Mouse (Mus musculus) R1 (cell line): ENCODE data around the gene Fcrls.

Experiments used
- DNase-seq: peaks from one replicate; pipeline ENCODE4 v3.0.0-alpha.2; 2018; ENCODE audit warnings: low read depth, low spot score

Fcrls gene

DNA sequence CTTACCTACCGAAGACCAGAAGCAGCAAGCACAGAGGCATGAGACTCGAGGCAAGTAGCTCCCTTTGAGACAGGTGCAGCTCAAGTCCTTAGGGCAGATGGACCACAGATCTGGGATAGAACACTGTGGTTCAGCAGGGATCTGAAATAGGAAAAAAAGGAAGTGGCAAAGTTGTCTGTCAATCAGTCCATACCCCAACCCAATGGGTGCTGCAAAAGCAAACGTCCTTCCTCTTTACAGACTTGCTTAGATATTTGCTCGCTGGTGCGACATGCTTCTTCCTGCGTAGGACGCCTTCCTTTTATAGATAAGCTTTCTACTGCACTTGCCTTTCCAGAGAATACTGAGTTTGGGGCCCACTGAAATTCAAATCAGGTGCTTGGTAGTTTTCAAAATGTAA, at the start of gene Fcrls:
TSS of gene Fcrls (minus strand) at position 303 of the 400 bp plus-strand sequence.
- DNase-seq = no peak

DNA sequence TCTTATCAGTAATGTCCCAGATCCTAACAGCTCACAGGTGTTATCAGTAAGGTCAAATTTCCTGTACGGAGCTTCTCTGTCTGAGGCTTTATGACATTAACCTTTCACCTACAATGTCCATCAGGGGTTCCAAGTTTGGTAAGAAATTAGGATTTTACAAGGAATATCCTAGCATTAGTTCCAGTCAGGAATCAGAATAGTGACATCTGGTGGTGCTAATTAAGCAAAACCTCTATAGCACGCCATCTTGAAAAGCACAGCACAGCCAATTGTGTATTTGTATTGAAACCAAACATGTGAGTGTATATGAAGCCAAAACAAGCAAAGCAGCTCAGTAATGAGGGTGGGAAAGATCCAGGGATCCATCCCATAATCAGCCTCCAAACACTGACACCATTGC, 46.4 kb upstream of the Fcrls start:
- peak; percentile 35 for DNase-seq

DNA sequence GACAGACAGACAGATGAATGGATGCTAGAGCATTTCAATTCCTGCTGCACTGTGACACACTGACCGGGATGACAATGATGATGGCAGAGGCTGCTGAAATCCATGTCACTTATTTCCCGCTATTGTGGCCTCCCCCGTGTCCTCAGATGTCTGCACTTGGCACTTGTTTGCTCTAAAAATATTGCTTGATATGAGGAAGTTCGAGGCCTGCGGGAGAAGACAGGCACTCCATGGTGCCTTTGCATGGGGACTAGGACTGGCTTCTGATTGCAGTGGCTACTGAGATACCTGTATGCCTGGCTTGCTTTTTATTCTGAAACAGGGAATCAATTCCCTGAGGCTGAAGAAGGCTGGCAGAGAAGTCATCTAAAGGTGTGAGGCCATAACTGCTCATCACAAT, 36.4 kb upstream of the Fcrls start:
- no peak for DNase-seq

DNA sequence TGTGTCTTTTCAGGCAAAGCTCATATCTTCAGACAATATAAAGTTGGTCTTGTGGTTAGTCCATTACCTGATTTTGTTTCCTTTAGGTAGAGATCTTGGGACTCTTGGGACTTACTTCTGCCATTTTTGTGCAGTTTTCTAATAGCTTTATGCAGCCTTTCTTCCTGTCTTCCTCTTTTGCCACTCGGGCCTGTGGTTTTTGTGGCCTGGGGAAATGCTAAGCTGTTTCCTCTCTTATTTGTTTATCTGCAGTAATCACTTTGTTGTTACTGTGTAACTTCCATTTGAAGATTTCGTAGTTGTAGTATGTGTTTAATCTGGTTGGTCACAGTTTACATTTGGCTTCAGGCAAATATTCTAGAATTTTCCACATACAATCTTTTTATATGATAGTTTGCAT, 10.8 kb upstream of the Fcrls start:
- DNase-seq = no peak

DNA sequence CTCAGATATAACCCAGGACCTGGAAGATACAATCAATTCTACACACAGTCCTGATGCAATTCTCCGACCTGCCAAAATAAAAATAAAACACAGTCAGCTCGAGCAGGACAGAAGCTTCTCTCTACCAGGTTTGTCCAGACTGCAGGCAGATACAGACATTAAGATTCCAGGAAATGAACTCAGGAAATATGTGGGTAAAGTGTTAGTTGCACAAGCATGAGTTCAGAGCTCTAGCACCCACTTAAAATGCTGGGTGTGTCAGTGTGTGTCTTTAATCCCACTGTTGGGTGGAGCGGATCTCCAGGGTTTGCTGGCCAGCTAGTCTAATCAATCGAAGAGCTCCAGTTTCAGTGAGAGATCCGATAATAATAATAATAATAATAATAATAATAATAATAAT, 3.0 kb upstream of the Fcrls start:
- DNase-seq = no peak

DNA sequence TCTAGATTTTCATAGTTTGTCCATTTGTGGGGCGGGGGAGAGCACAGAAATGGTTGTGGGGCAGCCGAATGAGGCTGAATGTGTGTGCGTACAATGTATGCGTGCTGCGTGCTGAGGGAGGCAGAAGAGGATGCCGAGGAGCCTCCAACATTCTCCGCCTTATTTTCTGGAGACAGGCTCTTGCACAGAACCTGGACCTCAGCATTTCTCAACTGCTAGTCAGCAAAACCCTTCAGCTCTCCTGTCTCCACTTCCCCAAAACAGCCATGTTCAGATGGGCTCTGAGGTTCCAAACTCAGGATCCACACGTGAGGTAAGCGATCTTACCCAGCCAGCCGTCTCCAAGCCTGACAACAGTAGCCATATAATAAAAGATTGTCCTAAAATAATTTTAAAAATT, 8.3 kb downstream of the Fcrls start:
- DNase-seq = no peak

DNA sequence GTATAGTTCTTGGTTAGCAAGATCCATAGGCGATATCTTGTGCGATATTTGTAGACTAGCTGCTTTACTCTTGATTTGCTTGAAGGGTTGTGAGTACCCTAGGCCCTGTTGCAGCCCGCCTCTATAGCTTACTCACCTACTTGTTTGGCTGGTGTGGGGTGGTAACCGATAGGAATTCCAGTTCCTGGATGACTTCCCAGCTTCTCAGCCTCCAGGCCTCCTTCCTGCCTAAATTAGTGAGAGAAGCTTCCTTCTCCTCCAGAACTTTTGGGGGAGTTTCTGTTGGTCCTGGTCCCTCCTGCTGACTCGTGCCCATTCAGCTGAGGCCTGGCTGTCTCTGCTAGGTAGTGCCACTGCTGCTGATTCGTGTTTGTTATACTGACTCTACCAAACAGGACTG, 14.0 kb downstream of the Fcrls start:
- DNase-seq = no peak

DNA sequence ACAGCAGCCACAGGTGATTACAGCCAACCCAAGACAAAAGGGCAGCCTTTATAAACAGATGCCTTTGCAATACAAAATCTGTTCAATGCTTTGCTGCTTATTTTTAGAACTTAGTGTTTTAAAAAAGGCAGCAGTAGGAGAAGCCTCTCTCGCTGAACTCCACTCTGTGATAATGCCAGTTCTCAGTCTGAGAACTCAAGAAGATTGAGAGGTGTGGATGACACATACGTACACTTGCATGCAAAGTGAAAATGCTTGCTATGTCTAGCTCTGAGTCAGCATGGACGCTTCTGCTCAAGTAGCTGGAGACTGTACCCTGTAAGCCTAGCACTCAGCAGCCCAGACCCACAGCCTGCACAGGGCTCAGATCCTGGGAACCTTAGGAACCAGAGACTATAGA, 16.2 kb downstream of the Fcrls start:
- DNase-seq = no peak

DNA sequence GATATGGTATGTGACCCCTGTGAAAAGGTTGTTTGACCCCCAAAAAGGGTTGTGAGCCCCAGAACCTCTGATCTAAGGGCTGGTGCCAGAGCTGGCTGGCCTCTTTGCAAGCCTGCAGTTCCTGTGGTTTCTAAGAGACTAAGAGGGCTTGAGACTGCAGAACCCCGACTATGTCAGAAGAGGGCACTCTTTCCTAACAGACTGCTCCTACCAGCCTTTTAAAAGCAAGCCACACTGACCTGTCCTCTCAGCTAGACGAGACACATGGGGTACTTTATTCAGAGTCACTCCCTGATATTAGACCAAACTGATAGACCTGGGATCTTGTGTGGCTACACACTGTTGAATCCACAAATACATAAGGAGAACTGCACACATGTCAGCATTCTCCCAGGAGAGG, 19.9 kb downstream of the Fcrls start:
- DNase-seq = peak; percentile 73

DNA sequence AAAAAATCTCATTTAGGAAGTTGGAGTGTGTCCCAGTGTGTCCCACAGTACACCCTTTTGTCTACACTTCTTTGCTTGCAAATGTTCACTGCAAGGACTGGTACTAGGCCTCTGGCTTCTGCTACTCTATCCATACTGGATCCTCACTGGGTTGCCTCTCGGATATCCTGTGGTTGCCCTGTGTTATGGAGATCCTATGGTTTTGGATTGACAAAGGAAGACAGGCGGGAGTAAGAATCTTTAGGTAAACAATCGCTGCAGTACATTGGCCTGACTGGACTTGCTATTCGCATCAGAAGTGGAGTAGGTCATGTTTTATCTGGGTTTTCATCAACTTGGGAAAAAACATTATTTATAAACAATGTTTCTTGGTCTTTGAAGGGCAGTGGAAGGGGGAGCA, 22.6 kb downstream of the Fcrls start:
- DNase-seq = peak; percentile 88

DNA sequence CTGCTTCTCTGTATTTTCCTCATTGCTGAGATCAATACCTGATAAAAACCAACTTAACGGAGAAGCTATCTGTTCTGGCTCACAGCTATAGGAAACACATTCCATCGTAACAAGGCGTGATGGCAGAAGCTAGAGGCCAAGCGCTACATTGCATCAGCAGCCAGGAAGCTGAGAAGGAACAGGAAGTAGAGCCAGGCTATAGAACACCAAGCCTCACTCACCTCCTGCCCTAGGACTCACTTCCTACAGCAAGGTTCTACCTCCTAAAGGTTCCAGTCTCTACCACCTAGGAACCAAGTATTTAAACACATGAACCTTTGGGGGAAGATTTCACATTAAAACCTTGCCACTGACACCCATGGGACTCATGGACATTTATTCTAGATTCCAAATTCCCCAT, 39.9 kb downstream of the Fcrls start:
- DNase-seq = no peak

DNA sequence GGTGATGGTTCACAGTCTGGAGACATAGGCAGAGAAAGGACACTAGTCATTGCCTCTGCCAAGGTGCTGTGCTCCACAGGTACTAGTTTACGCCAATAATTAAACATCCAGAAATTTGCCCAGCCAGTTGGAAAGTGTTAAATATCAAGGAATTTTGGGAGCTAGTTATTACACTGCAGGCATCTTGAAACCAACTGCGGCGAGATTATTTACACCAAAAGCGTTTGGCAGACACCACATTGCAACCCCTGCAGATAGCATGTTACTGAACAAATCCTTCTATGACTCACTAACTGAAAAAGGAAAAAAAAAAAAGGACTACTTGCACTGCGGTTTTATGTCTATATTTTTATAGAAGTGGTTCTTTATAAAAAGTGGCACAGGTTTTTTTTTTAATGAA, 41.2 kb downstream of the Fcrls start:
- no peak for DNase-seq

DNA sequence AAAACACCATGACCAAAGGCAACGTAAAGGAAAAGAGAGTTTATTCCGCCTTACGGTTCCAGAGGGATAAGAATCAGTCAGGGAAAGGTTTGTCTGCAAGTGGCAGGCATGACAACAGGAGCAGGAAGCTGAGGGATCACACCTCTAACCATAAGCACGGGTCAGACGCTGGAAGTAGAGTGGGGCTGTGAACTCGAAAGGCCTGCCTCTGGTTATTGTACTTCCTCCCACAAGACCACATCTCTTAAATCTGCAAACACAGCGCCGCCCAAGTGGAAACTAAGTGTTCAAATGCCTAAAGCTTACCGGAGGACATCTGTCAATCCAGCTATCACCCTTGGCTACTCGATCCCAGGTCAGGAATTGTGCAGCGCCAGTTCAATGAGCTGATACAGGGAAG, 48.4 kb downstream of the Fcrls start:
- DNase-seq = no peak

DNA sequence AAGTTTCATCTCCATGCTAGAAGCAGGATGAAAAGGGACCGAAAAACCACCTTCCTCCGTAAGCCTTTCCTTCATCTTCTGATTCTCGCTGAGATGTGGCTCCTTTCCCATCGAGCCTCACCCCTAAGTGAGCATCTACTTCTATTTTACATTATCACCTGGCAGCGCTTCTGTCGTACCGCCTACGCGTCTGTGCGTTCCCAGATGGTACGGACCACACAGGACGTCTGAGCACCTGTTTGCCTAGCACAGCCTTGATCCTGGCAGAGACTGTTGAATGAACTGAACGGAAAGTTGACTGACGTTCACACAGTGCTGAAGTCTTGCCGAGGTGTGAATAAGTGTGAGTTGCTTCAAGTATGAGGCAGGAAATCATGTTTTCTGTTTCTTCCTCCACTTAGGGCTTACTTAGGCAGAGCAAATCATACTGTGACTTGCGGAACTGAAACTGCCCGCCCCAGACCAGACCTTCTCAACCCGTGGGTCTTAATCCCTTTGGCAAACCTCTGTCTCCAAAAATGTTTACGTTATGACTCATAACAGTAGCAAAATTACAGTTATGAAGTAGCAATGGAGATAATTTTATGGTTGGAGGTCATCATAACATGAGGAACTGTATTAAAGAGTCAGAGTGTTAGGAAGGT, 49.2 kb downstream of the Fcrls start:
- DNase-seq = peak; percentile 40

DNA sequence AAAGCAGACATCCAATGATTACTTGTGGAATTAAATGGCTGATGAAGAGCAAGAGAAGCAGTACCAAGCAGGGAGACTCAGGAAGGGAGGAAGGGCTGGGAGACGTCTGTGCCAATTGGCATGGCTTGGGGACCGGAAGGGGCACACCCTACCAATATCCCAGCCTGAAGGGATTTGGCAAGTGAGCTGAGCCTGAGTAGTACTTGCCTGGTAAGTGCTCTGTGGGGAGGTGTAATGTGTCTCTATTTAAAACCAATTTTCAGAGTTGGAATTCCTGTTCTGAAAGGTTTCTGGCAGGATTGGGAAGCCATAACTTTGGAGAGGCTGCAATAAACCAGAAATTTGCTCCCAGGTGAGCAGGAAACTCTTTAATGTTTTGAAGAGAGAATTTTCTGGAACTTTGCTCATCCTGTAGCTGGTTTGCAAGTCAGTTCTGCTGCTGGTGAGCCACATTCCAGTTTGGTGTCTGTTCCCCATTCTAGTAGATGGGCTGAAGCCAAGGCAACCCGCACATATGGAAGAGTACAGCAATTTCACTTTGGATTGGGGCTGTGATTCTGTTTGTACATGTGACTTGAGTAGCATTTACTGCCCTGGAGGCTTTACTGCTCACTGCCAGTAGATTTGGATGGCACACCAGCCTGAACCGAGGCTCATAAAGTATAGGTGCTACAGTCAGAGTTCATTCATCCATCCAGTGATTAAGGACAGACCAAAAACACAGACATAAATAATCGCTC, 57.0 kb downstream of the Fcrls start:
- DNase-seq = no peak
